Mouse (Mus musculus) heart, adult 2 months (tissue): ENCODE measurements around the gene Zdhhc14. TPM values are rescaled to one million over a fixed set of nuclear protein-coding genes. Genes with fewer than 3 reads are reported as not detected.

Source experiments
- DNase-seq, 2 experiments: peaks; one replicate each; pipeline ENCODE4 v3.0.0; 2021
- H3K27ac ChIP-seq: fragments of 200-600 bp; 2 replicates; pipeline ENCODE4 v1.8.1; 2022
- H3K27me3 ChIP-seq: fragments of 200-500 bp; 2 replicates; pipeline ENCODE4 v1.6.1; 2012; ENCODE audit warnings: mild to moderate bottlenecking, low read length, inconsistent platforms, mixed read lengths; ENCODE audit not compliant: control insufficient read depth, insufficient read depth
- H3K36me3 ChIP-seq: fragments of 200-500 bp; 2 replicates; pipeline ENCODE4 v1.6.1; 2012; ENCODE audit warnings: low read length, inconsistent platforms; ENCODE audit not compliant: control insufficient read depth, insufficient read depth
- H3K4me1 ChIP-seq: fragments of 200-500 bp; 2 replicates; pipeline ENCODE4 v1.6.1; 2011; ENCODE audit warnings: low read length; ENCODE audit not compliant: control insufficient read depth, insufficient read depth
- H3K4me3 ChIP-seq: fragments of 200-600 bp; 2 replicates; pipeline ENCODE4 v1.8.1; 2022
- H3K79me2 ChIP-seq: fragments of 200-500 bp; replicated peaks from 2 replicates; pipeline ENCODE4 v1.6.1; 2012; ENCODE audit warnings: mild to moderate bottlenecking, inconsistent platforms, low read length, moderate library complexity, mixed read lengths; ENCODE audit not compliant: control insufficient read depth, insufficient read depth
- H3K9ac ChIP-seq: fragments of 200-500 bp; 2 replicates; pipeline ENCODE4 v1.6.1; 2012; ENCODE audit warnings: low read depth, mild to moderate bottlenecking, control low read depth, inconsistent platforms, low read length, mixed read lengths
- CTCF ChIP-seq: fragments of 200-600 bp; IDR thresholded peaks from 2 replicates; pipeline ENCODE4 v1.8.1; 2022; ENCODE audit warnings: antibody characterized with exemption, mild to moderate bottlenecking, moderate library complexity
- EP300 ChIP-seq: fragments of 200-500 bp; IDR thresholded peaks from 2 replicates; pipeline ENCODE4 v1.6.1; 2011; ENCODE audit warnings: low read depth, low read length, control low read depth; ENCODE audit not compliant: insufficient read depth
- POLR2A ChIP-seq: fragments of 200-500 bp; IDR thresholded peaks from 2 replicates; pipeline ENCODE4 v1.6.1; 2011; ENCODE audit warnings: mild to moderate bottlenecking, low read depth, low read length, control low read depth; ENCODE audit not compliant: insufficient read depth
- WGBS: fragments of 180-500 bp; shearing (Covaris S2); methylation state at CpG from one replicate; pipeline ENCODE4 v1.1.7; 2018; 5-methylcytosine and 5-hydroxymethylcytosine counted together
- intact Hi-C: fragments of 180-260 bp; cut with DNase I; formaldehyde crosslinking; loops from one replicate; pipeline ENCODE4 v1.15.1; 2025
- polyA plus RNA-seq: library from polyadenylated mRNA; depleted of rRNA; stranded (reverse); fragments of >200 nt; gene quantifications from 2 replicates; pipeline ENCODE4 v1.2.3, GENCODE M21; 2012
- total RNA-seq, 2 experiments: library from RNA; stranded (reverse); gene quantifications; 2 replicates each; pipeline ENCODE4 v1.2.3; 2021

Gene Zdhhc14
- total and polyA plus RNA-seq, 3 experiments = 1.5 to 5.4 (median 4.4) TPM

DNA sequence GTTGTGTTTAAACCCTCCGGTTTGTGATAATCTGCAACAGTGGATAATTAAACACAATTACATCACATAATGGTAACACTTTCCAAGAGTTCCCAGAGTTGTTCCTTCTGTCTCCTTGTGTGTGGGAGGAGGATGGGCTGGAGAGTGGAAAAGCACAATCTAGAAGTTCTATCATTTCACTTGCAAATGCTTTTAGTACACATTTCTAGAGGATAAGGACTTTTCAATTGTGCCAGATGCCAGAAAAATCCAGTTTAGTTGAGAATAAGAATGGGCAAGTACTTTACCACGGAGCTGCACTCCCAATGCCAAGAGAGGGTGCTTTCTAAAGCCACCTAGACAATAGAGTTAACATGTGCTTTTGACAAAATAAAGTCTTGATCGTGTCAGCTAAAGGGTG is 2.0 kb upstream of the Zdhhc14 start:
- Histone ChIP-seq H3K4me1 (peaks cover 3% of the 10 kb centered on the region), H3K27me3 (no peaks in the 10 kb centered on the region), H3K4me3 (no peak overlapping the region), H3K27ac (no peak overlapping the region), H3K36me3 (no peaks in the 10 kb centered on the region; the same call in 1 of the 2 replicates), H3K9ac (no peak overlapping the region), H3K79me2 (no peaks in the 10 kb centered on the region)
- no peak for TF ChIP-seq CTCF
- no peak for TF ChIP-seq POLR2A
- no peak for TF ChIP-seq EP300
- no peak for DNase-seq
- intact Hi-C loops = loop anchor here (2.0 to 5.0 kb wide), 3 partner anchors 50 to 352 kb away; partner anchors contain the start of genes Snx9 and Tmem242
- WGBS = 73% methylated on average over 3 of the region's 3 CpGs

DNA sequence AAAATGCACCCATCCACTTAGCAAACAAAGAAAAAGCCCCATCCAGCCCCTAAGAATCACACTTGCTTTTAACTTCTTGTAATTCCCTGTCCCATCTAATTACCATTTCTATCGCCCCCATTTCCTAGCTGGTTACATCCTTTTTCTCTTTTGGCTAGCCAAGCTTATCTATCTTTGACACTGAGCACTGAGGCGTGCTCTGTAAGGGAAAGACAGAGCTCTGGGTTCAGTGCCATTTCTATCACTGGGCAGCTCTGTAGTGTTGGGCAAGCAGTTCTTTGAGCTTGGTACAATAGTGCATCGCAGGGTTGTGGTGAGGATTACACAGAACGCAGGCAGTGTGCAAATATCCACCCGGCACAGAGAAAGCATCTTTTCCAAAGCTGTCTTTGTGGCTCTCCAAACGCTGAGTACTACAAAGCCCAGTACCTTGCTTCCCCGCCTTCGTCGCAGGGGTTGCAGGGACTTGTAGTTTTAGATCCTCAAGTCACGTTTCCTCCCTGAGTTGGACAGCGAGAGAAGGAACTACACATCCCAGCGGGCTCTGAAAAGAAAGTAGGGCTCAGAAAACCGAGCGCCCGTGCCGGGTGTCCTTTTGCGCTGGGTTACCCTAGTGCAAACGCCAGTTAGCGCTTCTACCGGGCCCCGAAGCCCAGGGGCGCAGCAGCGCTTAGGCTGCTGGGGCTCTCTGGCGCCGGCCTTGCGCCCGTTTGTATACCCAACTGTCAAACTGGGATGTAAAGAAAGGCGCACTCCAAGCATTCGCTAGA is 1.1 kb upstream of the Zdhhc14 start:
- WGBS = under 1% methylated on average over 29 of the region's 29 CpGs
- Histone ChIP-seq H3K4me3 (peak overlapping the region; percentile 81), H3K27me3 (no peaks in the 10 kb centered on the region), H3K9ac (peak overlapping the region; percentile 76), H3K4me1 (peaks cover 3% of the 10 kb centered on the region), H3K27ac (peak overlapping the region; percentile 93), H3K36me3 (no peaks in the 10 kb centered on the region; the same call in 1 of the 2 replicates), H3K79me2 (no peaks in the 10 kb centered on the region)
- peak; percentile 89 to 93 for DNase-seq
- intact Hi-C loops = loop anchor here (2.0 to 5.0 kb wide), 3 partner anchors 50 to 351 kb away; partner anchors contain the start of genes Snx9 and Tmem242
- TF ChIP-seq EP300 = peak; percentile 34; the same call in 1 of the 2 replicates
- TF ChIP-seq POLR2A = peak; percentile 86
- TF ChIP-seq CTCF = peak; percentile 26; the same call in 1 of the 2 replicates

- Histone ChIP-seq H3K79me2 (0 out of 2 replicates have a peak, but pooled peaks cover 2% of the 10 kb centered on the region), H3K27ac (peak overlapping the region; percentile 93), H3K4me3 (peak overlapping the region; percentile 81), H3K9ac (peak overlapping the region; percentile 84), H3K4me1 (peaks cover 3% of the 10 kb centered on the region), H3K36me3 (no peaks in the 10 kb centered on the region; the same call in 1 of the 2 replicates), H3K27me3 (no peaks in the 10 kb centered on the region)
- DNase-seq = no peak
- TF ChIP-seq EP300 (no peak), CTCF (no peak), POLR2A (no peak)
- WGBS = under 1% methylated on average over 48 of the region's 48 CpGs
- intact Hi-C loops = loop anchor here (5.0 kb wide), 2 partner anchors 125 to 350 kb away; partner anchors contain the start of gene Snx9
Observed at GRCm38 (mm10) chr17:5492746-5493160, 396 bp downstream of the Zdhhc14 start.

DNA sequence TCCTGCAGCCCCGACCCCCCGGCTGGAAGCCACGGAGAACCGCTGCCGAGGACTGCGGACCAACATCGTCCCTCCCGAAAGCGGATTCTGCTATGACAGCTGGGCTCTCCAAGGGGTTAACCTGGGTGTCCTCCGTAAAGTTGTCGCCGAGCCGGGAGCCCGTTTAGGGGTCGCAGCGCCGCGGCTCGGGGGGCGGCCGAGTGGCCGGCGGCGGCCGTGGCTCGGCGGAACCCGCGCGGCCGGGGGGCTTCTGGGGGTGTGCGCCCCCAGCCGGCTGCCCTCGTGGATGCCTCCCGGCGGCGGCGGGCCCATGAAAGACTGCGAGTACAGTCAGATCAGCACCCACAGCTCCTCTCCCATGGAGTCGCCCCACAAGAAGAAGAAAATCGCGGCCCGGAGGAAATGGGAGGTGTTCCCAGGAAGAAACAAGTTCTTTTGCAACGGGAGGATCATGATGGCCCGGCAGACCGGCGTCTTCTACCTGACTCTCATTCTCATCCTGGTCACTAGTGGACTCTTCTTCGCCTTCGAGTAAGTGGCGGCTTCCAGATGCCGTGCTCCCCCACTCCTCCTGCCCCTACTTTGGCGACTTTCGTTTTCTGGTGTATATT is 909 bp downstream of the Zdhhc14 start:
- Histone ChIP-seq H3K27me3 (no peaks in the 10 kb centered on the region), H3K79me2 (0 out of 2 replicates have a peak, but pooled peaks cover 2% of the 10 kb centered on the region), H3K27ac (peak overlapping the region; percentile 93), H3K4me1 (peaks cover 3% of the 10 kb centered on the region), H3K9ac (peak overlapping the region; percentile 84), H3K36me3 (no peaks in the 10 kb centered on the region; the same call in 1 of the 2 replicates), H3K4me3 (peak overlapping the region; percentile 81)
- DNase-seq = peak; percentile 54 to 65
- intact Hi-C loops = loop anchor here (5.0 kb wide), 2 partner anchors 124 to 349 kb away; partner anchors contain the start of gene Snx9
- under 1% methylated on average over 53 of the region's 53 CpGs for WGBS
- TF ChIP-seq POLR2A (no peak), CTCF (peak; percentile 28; the same call in 1 of the 2 replicates)

DNA sequence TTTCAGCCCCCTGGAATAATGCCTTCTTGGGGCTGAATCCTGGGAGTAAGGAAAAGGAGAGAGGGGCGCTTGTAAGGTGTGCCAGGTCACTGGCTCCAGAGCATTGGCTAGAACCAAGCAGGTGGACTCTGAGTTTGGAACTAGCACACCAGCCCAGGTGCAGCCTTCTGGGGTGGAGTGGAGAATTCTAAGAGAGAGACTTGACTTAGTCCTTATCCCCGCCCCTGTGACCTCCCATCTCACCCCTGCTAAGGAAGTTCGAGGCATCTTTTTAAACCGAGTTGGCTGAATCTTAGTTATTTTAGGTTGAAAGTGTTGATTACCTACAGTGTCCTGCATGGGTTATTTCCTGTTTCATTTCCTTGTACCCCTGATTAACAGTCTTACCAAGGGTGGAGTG is 1.5 kb downstream of the Zdhhc14 start:
- Histone ChIP-seq H3K9ac (peak overlapping the region; percentile 84), H3K36me3 (no peaks in the 10 kb centered on the region; the same call in 1 of the 2 replicates), H3K79me2 (0 out of 2 replicates have a peak, but pooled peaks cover 2% of the 10 kb centered on the region), H3K4me1 (peaks cover 3% of the 10 kb centered on the region), H3K4me3 (peak overlapping the region; percentile 81), H3K27me3 (no peaks in the 10 kb centered on the region), H3K27ac (peak overlapping the region; percentile 93)
- WGBS = 33% methylated on average over 4 of the region's 4 CpGs
- DNase-seq = peak; percentile 28 to 29
- TF ChIP-seq EP300 (no peak), CTCF (no peak), POLR2A (no peak)
- intact Hi-C loops = loop anchor here (5.0 kb wide), 2 partner anchors 123 to 348 kb away; partner anchors contain the start of gene Snx9
